Mouse (Mus musculus) thymus, adult 2 months (tissue): ENCODE measurements around the gene Gm5640. TPM values are rescaled to one million over a fixed set of nuclear protein-coding genes. Genes with fewer than 3 reads are reported as not detected.
"Not testable (repeated sequence)": the region's sequence is repeated elsewhere in the genome, so short reads cannot be mapped to it uniquely, and the experiment has no call there.

Experiments
- DNase-seq: peaks from one replicate; pipeline ENCODE4 v3.0.0; 2021
- H3K27ac ChIP-seq: fragments of 200-500 bp; 2 replicates; pipeline ENCODE4 v1.5.1; 2012; ENCODE audit warnings: low read length, control low read depth; ENCODE audit not compliant: control insufficient read depth, insufficient read depth
- H3K27me3 ChIP-seq: fragments of 200-500 bp; 2 replicates; pipeline ENCODE4 v1.6.1; 2012; ENCODE audit warnings: mild to moderate bottlenecking, low read length, moderate library complexity, mixed read lengths; ENCODE audit not compliant: control insufficient read depth, insufficient read depth
- H3K36me3 ChIP-seq: fragments of 200-500 bp; 2 replicates; pipeline ENCODE4 v1.6.1; 2012; ENCODE audit warnings: mild to moderate bottlenecking, low read length, moderate library complexity; ENCODE audit not compliant: control insufficient read depth, insufficient read depth
- H3K4me1 ChIP-seq: fragments of 200-500 bp; replicated peaks from 2 replicates; pipeline ENCODE4 v1.6.1; 2012; ENCODE audit warnings: low read length; ENCODE audit not compliant: control insufficient read depth, insufficient read depth
- H3K4me3 ChIP-seq: fragments of 200-500 bp; 2 replicates; pipeline ENCODE4 v1.5.1; 2012; ENCODE audit warnings: mild to moderate bottlenecking, low read length, control low read depth, moderate library complexity; ENCODE audit not compliant: control insufficient read depth, insufficient read depth
- CTCF ChIP-seq: fragments of 200-500 bp; IDR thresholded peaks from 2 replicates; pipeline ENCODE4 v1.5.1; 2012; ENCODE audit warnings: mild to moderate bottlenecking, control low read depth, low read length, moderate library complexity, borderline replicate concordance; ENCODE audit not compliant: control insufficient read depth, poor library complexity, insufficient read depth; ENCODE audit errors: extremely low read depth
- POLR2A ChIP-seq: fragments of 200-500 bp; IDR thresholded peaks from 2 replicates; pipeline ENCODE4 v1.6.1; 2012; ENCODE audit warnings: mild to moderate bottlenecking, low read length, control low read depth, moderate library complexity; ENCODE audit not compliant: control insufficient read depth, poor library complexity, insufficient read depth; ENCODE audit errors: extremely low read depth
- WGBS: fragments of 180-500 bp; shearing (Covaris S2); methylation state at CpG from one replicate; pipeline ENCODE4 v1.1.7; 2018; 5-methylcytosine and 5-hydroxymethylcytosine counted together
- polyA plus RNA-seq: library from polyadenylated mRNA; depleted of rRNA; stranded (reverse); fragments of >200 nt; gene quantifications from 2 replicates; pipeline ENCODE4 v1.2.3, GENCODE M21; 2012; rRNA removed

Gm5640 gene
- polyA plus RNA-seq, result not detected in 2 replicates

DNA sequence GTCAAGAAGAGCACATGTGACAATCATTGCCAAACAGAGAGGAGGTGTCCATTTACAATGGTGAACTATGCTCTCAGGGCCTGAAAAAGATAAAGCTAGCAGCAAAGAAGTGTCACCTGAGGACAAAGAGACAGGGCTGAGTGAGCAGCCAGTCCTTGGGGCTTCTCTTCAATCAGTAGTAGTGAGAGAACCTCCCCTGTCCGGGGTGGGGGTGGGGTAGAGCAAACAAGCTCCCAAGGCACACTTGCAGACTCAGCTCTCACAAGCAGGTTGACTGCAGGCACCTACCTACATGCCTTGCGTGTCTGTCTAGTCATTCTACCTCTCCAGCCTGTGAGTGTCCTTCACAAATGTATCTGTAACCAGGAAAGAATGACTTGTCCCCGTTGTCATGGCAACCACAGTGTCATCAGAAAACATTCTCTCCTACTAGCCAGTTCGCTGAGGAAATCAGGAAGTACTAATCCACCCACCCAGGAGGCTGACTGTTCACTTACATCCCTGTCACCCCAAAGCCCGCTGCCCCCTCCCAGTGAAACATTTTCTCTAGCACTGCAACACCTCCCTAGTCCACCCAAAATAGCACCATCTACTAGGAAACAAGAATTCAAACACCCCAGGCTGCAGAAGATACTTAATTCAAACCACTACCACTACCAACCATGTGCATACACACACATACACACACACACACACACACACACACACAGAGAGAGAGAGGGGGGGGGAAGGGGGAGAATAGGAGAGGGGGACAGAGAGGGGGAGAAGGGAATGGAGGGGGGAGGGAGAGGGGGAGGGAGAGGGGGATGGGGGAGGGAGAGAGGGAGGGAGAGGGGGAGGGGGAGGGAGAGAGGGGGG, at the start of gene Gm5640:
Gene Gm5640, minus strand, starts transcription at position 170 of the 858 bp plus-strand sequence.
- H3K4me3 ChIP-seq, H3K27ac ChIP-seq, DNase-seq, H3K27me3 ChIP-seq, H3K36me3 ChIP-seq, H3K4me1 ChIP-seq: not testable (repeated sequence)
- 50% methylated on average over 2 of the region's 5 CpGs for WGBS

DNA sequence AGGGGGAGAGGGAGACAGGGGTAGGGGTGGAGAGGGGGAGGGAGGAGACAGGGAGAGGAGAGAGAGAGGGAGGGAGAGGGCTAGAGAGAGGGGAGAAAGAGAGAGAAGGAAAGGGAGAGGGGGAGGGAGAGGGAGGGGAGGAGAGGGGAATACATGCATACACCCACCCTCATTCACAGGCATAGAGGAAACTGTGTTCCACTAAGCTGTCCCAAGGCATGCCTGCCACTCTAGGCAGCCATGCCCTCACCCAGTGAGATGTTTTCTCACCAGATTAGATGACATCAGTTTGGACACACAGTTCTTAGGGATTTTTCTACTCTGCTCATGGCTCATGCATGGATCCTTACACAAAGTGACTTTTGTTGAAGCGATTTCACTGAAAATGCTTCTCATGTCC, 958 bp upstream of the Gm5640 start:
- H3K4me1 ChIP-seq, H3K27me3 ChIP-seq, H3K27ac ChIP-seq, H3K36me3 ChIP-seq, DNase-seq, H3K4me3 ChIP-seq: not testable (repeated sequence)
- no CpG with 5 or more reads among the region's 1 CpGs for WGBS

DNA sequence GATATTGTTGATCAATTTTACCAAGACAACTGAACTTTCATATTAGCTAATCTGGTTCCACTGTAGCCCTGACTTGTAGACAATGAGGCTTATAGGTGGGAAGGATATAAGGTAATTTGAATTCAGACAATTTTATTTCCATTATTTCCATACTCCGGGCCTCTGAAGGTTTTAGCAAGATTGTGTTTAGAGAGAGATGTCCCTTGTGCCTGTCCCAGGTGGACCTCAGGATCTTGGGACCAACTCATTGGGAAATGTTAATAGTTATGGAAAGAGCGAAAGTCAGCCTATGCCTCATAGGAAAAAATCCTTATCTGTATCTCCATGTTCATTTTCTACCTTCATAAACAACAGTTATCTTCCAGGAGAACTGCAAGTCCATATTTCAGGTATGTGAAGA, 53.1 kb downstream of the Gm5640 start, which contains the start of gene Olfr1325:
Gene Olfr1325, plus strand, starts transcription at position 301 of the 400 bp plus-strand sequence.
- no peaks in the 10 kb centered on the region for H3K4me1 ChIP-seq
- TF ChIP-seq POLR2A (no peak), CTCF (no peak)

More for the DNA sequence above, 53.1 kb downstream of the Gm5640 start, which contains the start of gene Olfr1325:
- Histone ChIP-seq H3K27me3 (no peaks in the 10 kb centered on the region), H3K27ac (no peak within 1 kb of the TSS), H3K36me3 (no peaks in the 10 kb centered on the region), H3K4me3 (no peak within 1 kb of the TSS)
- no peak for DNase-seq
- 93% methylated on average over 2 of the region's 2 CpGs for WGBS

Other genes starting within 250 kb of the Gm5640 start
- 36.0 and 40.2 TPM in 2 replicates for gene G6pdx, start 216.4 kb downstream of the Gm5640 start, polyA plus RNA-seq
- gene Gm6880, start 164.2 kb downstream of the Gm5640 start, polyA plus RNA-seq, result not detected in 2 replicates
- gene Olfr1326-ps1, start 70.7 kb downstream of the Gm5640 start, polyA plus RNA-seq, result not detected in 2 replicates
- gene Olfr1325, start 53.0 kb downstream of the Gm5640 start, polyA plus RNA-seq, result not detected in 2 replicates
- gene Gm6890, start 95.3 kb upstream of the Gm5640 start, polyA plus RNA-seq, result not detected in 2 replicates
- 0.08 and 0.09 TPM in 2 replicates for gene Gm5936, start 191.6 kb upstream of the Gm5640 start, polyA plus RNA-seq